Mouse (Mus musculus): ENCODE measurements around the gene Reck. TPM values are rescaled to one million over a fixed set of nuclear protein-coding genes. Genes with fewer than 3 reads are reported as not detected.

Reck gene
- polyA plus RNA-seq, 1 experiment: 0.61 TPM

DNA sequence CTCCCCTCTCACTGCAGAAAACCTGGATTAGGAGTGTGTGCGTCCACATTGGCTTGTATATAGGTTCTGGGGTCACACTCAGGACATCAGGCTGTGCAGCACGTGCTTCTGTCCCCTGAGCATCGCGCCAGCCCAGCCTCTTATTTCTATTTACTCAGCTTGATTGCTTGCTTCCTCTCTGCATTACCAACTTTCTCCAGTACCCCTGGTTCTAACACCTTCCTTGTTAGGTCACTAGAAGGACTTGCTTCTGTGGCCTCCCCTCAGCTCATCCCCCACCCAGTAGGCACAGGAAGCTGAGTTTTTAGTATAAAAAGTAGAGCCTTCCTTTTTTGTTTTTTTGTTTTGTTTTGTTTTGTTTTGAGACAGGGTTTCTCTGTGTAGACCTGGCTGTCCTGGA is 60.9 kb downstream of the Reck start:
- Histone ChIP-seq H3K27me3 (ENCODE audit: control insufficient read depth, insufficient read depth, insufficient read length) (no peaks in the 10 kb centered on the region), H3ac (ENCODE audit: control insufficient read depth, insufficient read length) (no peak overlapping the region), H3K36me3 (ENCODE audit: control insufficient read depth, insufficient read depth) (no peaks in the 10 kb centered on the region), H3K4me3 (no peak overlapping the region), H3K79me2 (ENCODE audit: control insufficient read depth, insufficient read depth) (no peaks in the 10 kb centered on the region), H3K4me2 (ENCODE audit: low read depth) (no peak overlapping the region)
- TF ChIP-seq REST (IDR thresholded peaks at IDR 0.05; ENCODE audit: insufficient read depth, insufficient read length): no peak
- TF ChIP-seq TCF12 (IDR thresholded peaks at IDR 0.05; ENCODE audit: insufficient read depth, poor library complexity, severe bottlenecking): no peak
- no peak for TF ChIP-seq SRF (IDR thresholded peaks at IDR 0.05; ENCODE audit: control insufficient read depth, insufficient read length, low read depth)
- TF ChIP-seq USF1 (IDR thresholded peaks at IDR 0.05; ENCODE audit: low read depth): no peak
- TF ChIP-seq MYOG (IDR thresholded peaks at IDR 0.05; ENCODE audit: control insufficient read depth in 1 of 3, insufficient read depth in 1 of 3, insufficient read length in 2 of 3, low read depth in 2 of 3): no peak
- no peak for TF ChIP-seq MAX (IDR thresholded peaks at IDR 0.05; ENCODE audit: low read depth)
- TF ChIP-seq POLR2AphosphoS2 (IDR thresholded peaks at IDR 0.05; ENCODE audit: insufficient read length, low read depth): no peak
- TF ChIP-seq E2F4 (IDR thresholded peaks at IDR 0.05; ENCODE audit: insufficient read depth): no peak
- TF ChIP-seq POLR2A (IDR thresholded peaks at IDR 0.05; ENCODE audit: insufficient read length, low read depth): no peak
- TF ChIP-seq CEBPB (IDR thresholded peaks at IDR 0.05; ENCODE audit: insufficient read depth, poor library complexity, severe bottlenecking): no peak
- TF ChIP-seq TCF3 (IDR thresholded peaks at IDR 0.05; ENCODE audit: insufficient read length, low read depth): no peak
- no peak for TF ChIP-seq MYOD1 (IDR thresholded peaks at IDR 0.05; ENCODE audit: control insufficient read depth in 1 of 3, insufficient read length in 2 of 3, low read depth in 2 of 3)

DNA sequence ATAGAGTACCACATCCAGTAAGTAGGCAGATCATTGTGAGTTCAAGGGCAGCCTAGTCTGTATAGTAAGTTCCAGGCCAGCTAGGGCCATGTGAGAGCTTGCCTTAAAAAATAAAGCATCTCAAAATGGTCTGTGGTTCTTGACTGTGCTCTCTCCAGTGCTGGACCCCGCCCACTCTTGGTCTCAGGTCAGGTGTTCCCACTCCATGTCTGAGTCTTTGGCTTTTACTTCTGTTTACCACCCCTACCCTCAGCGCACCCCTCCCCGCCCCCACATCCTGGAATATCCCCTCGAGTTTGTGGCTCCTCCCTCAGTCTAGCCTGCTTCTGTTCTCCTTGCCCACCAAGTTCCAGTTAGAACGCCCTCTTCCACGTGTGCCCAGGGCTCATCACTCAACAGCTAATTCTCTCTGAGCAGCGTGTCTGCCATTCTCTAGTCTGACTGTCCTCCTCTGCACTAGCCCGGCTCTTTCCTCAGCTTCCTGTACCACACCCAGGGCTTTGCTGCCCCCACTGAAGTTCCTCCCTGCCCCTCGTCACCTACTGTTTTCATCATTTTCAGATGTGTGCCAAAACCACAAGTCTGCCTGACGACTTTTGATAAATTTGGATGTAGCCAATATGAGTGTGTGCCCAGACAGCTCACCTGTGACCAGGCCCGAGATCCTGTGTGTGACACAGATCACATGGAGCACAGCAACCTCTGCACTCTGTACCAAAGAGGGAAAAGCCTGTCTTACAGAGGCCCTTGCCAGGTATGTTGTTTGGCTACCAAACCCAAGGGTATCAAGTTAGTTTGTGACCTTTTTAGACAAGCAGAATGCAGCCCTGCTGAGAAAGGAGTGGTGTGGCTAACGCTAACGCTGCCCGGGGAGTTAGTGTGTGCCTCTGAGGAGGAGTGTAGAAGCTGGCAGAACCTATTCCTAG is 61.7 kb downstream of the Reck start:
- TF ChIP-seq REST (IDR thresholded peaks at IDR 0.05; ENCODE audit: insufficient read depth, insufficient read length) (no peak), MAX (IDR thresholded peaks at IDR 0.05; ENCODE audit: low read depth) (no peak), MYOG (IDR thresholded peaks at IDR 0.05; ENCODE audit: control insufficient read depth in 1 of 3, insufficient read depth in 1 of 3, insufficient read length in 2 of 3, low read depth in 2 of 3) (no peak), TCF3 (IDR thresholded peaks at IDR 0.05; ENCODE audit: insufficient read length, low read depth) (no peak), CEBPB (IDR thresholded peaks at IDR 0.05; ENCODE audit: insufficient read depth, poor library complexity, severe bottlenecking) (no peak), E2F4 (IDR thresholded peaks at IDR 0.05; ENCODE audit: insufficient read depth) (no peak), POLR2A (IDR thresholded peaks at IDR 0.05; ENCODE audit: insufficient read length, low read depth) (no peak), TCF12 (IDR thresholded peaks at IDR 0.05; ENCODE audit: insufficient read depth, poor library complexity, severe bottlenecking) (no peak), POLR2AphosphoS2 (IDR thresholded peaks at IDR 0.05; ENCODE audit: insufficient read length, low read depth) (no peak), USF1 (IDR thresholded peaks at IDR 0.05; ENCODE audit: low read depth) (no peak)
- Histone ChIP-seq H3ac (ENCODE audit: control insufficient read depth, insufficient read length) (no peak overlapping the region), H3K27me3 (ENCODE audit: control insufficient read depth, insufficient read depth, insufficient read length) (no peaks in the 10 kb centered on the region), H3K36me3 (ENCODE audit: control insufficient read depth, insufficient read depth) (no peaks in the 10 kb centered on the region), H3K4me2 (ENCODE audit: low read depth) (no peak overlapping the region), H3K79me2 (ENCODE audit: control insufficient read depth, insufficient read depth) (no peaks in the 10 kb centered on the region), H3K4me3 (no peak overlapping the region)

DNA sequence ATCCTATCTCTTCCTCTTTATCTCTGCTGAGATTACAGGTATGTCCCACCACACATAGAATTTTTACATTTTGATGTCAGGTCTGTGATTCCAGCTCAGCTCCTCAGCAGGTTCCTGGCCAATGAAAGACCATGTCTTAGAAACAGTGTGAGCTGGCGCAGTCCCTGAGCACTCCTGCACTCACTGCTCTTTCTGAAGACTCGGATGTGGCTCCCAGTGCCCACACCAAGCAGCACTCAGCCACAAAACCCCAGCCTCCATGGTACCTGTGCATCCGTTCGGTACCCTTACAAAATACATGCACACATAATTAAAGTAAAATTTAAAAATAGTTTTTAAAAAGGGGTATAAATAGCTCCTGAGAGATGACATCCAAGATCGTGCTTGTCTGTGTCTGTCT is 66.0 kb downstream of the Reck start:
- no peak for TF ChIP-seq USF1 (IDR thresholded peaks at IDR 0.05; ENCODE audit: low read depth)
- no peaks in the 10 kb centered on the region for H3K36me3 ChIP-seq (ENCODE audit: control insufficient read depth, insufficient read depth)
- no peak overlapping the region for H3K4me3 ChIP-seq
- H3K4me2 ChIP-seq (ENCODE audit: low read depth): no peak overlapping the region
- no peaks in the 10 kb centered on the region for H3K79me2 ChIP-seq (ENCODE audit: control insufficient read depth, insufficient read depth)
- H3ac ChIP-seq (ENCODE audit: control insufficient read depth, insufficient read length): no peak overlapping the region
- no peaks in the 10 kb centered on the region for H3K27me3 ChIP-seq (ENCODE audit: control insufficient read depth, insufficient read depth, insufficient read length)

DNA sequence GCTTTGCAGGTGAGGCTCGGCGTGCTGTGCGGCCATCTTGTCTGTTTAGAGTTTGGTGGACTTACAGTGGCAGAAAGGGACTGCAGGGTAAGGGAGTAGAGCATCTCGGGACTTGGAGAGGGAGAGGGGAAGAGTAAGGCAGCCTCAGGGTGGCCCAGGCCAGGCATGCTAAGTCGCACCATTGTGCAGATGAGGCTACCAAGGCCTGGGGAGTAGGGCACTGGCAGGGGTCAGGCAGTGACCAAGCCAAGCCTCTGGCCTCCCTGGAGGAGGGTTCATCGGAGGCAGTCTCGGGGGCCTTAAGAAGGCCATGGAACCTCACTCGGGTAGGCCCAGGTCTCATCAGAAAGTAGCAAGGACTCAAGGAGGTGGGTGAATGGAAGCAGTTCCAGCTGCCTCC is 67.1 kb downstream of the Reck start:
- no peak overlapping the region for H3ac ChIP-seq (ENCODE audit: control insufficient read depth, insufficient read length)
- no peak overlapping the region for H3K4me2 ChIP-seq (ENCODE audit: low read depth)
- no peaks in the 10 kb centered on the region for H3K79me2 ChIP-seq (ENCODE audit: control insufficient read depth, insufficient read depth)
- H3K27me3 ChIP-seq (ENCODE audit: control insufficient read depth, insufficient read depth, insufficient read length): no peaks in the 10 kb centered on the region
- no peaks in the 10 kb centered on the region for H3K36me3 ChIP-seq (ENCODE audit: control insufficient read depth, insufficient read depth)
- no peak overlapping the region for H3K4me3 ChIP-seq
- TF ChIP-seq MYOD1 (IDR thresholded peaks at IDR 0.05; ENCODE audit: control insufficient read depth in 1 of 3, insufficient read length in 2 of 3, low read depth in 2 of 3) (no peak), REST (IDR thresholded peaks at IDR 0.05; ENCODE audit: insufficient read depth, insufficient read length) (no peak), SRF (IDR thresholded peaks at IDR 0.05; ENCODE audit: control insufficient read depth, insufficient read length, low read depth) (no peak)

- Histone ChIP-seq H3K27me3 (ENCODE audit: control insufficient read depth, insufficient read depth, insufficient read length) (no peaks in the 10 kb centered on the region), H3K79me2 (ENCODE audit: control insufficient read depth, insufficient read depth) (no peaks in the 10 kb centered on the region), H3K4me2 (ENCODE audit: low read depth) (no peak overlapping the region), H3ac (ENCODE audit: control insufficient read depth, insufficient read length) (no peak overlapping the region), H3K4me3 (no peak overlapping the region), H3K36me3 (ENCODE audit: control insufficient read depth, insufficient read depth) (no peaks in the 10 kb centered on the region)
- TF ChIP-seq TCF12 (IDR thresholded peaks at IDR 0.05; ENCODE audit: insufficient read depth, poor library complexity, severe bottlenecking) (no peak), POLR2A (IDR thresholded peaks at IDR 0.05; ENCODE audit: insufficient read length, low read depth) (no peak), SRF (IDR thresholded peaks at IDR 0.05; ENCODE audit: control insufficient read depth, insufficient read length, low read depth) (no peak), TCF3 (IDR thresholded peaks at IDR 0.05; ENCODE audit: insufficient read length, low read depth) (no peak), REST (IDR thresholded peaks at IDR 0.05; ENCODE audit: insufficient read depth, insufficient read length) (no peak), MYOG (IDR thresholded peaks at IDR 0.05; ENCODE audit: control insufficient read depth in 1 of 3, insufficient read depth in 1 of 3, insufficient read length in 2 of 3, low read depth in 2 of 3) (no peak), MYOD1 (IDR thresholded peaks at IDR 0.05; ENCODE audit: control insufficient read depth in 1 of 3, insufficient read length in 2 of 3, low read depth in 2 of 3) (no peak), MAX (IDR thresholded peaks at IDR 0.05; ENCODE audit: low read depth) (no peak), E2F4 (IDR thresholded peaks at IDR 0.05; ENCODE audit: insufficient read depth) (no peak), USF1 (IDR thresholded peaks at IDR 0.05; ENCODE audit: low read depth) (no peak), CEBPB (IDR thresholded peaks at IDR 0.05; ENCODE audit: insufficient read depth, poor library complexity, severe bottlenecking) (no peak), POLR2AphosphoS2 (IDR thresholded peaks at IDR 0.05; ENCODE audit: insufficient read length, low read depth) (no peak)
These were observed 72.2 kb downstream of the Reck start for GRCm38 (mm10) chr4:43947571-43947970.
